Mouse (Mus musculus) layer of hippocampus, adult 8-10 months (tissue): ENCODE measurements around the gene Anp32a. TPM values are rescaled to one million over a fixed set of nuclear protein-coding genes. Genes with fewer than 3 reads are reported as not detected.

Experiments used
- DNase-seq, 2 experiments: peaks; one replicate each; pipeline ENCODE4 v3.0.0; 2022; ENCODE audit warnings: low spot score in 2 of 2
- total RNA-seq, 4 experiments: library from RNA; stranded (reverse); gene quantifications; 2 replicates each; pipeline ENCODE4 v1.2.4; 2022

Gene Anp32a
- total RNA-seq, 4 experiments from 2014 or later: 303 to 406 (median 351) TPM

GRCm38 (mm10) chr9:62367510-62368071, 26.5 kb downstream of the Anp32a start:
- no peak for DNase-seq

GRCm38 (mm10) chr9:62368256-62368905, 27.3 kb downstream of the Anp32a start:
- DNase-seq: no peak

- no peak for DNase-seq
These were observed 28.1 kb downstream of the Anp32a start for GRCm38 (mm10) chr9:62369172-62369571.

- no peak for DNase-seq
These were observed 29.1 kb downstream of the Anp32a start for GRCm38 (mm10) chr9:62370186-62370585.

GRCm38 (mm10) chr9:62370648-62371280, 29.7 kb downstream of the Anp32a start:
- no peak for DNase-seq

GRCm38 (mm10) chr9:62371745-62372555, 30.9 kb downstream of the Anp32a start:
- no peak for DNase-seq

- no peak for DNase-seq
These were observed 31.6 kb downstream of the Anp32a start for GRCm38 (mm10) chr9:62372556-62373221.

- DNase-seq: peak in 1 of 2 experiments; percentile 70
These were observed 32.4 kb downstream of the Anp32a start for GRCm38 (mm10) chr9:62373222-62374123.

- DNase-seq: no peak
These were observed 33.2 kb downstream of the Anp32a start for GRCm38 (mm10) chr9:62374276-62374675.

GRCm38 (mm10) chr9:62377897-62378296, 36.8 kb downstream of the Anp32a start:
- DNase-seq: peak; percentile 59 to 63

GRCm38 (mm10) chr9:62380351-62380750, 39.3 kb downstream of the Anp32a start:
- no peak for DNase-seq

- DNase-seq: no peak
These were observed 40.4 kb downstream of the Anp32a start for GRCm38 (mm10) chr9:62381402-62381913.

- no peak for DNase-seq
These were observed 41.5 kb downstream of the Anp32a start for GRCm38 (mm10) chr9:62382519-62383084.

- DNase-seq: no peak
These were observed 44.0 kb downstream of the Anp32a start for GRCm38 (mm10) chr9:62385062-62385461.

GRCm38 (mm10) chr9:62385727-62386518, 44.8 kb downstream of the Anp32a start:
- DNase-seq: no peak

GRCm38 (mm10) chr9:62389735-62390134, 48.6 kb downstream of the Anp32a start:
- DNase-seq: no peak

- DNase-seq: no peak
These were observed 52.4 kb downstream of the Anp32a start for GRCm38 (mm10) chr9:62393531-62393930.

- DNase-seq: no peak
These were observed 53.1 kb downstream of the Anp32a start for GRCm38 (mm10) chr9:62394163-62394562.
